Mouse (Mus musculus) hindbrain, postnatal 0 days (tissue): Measurements from ENCODE around the gene Cox7b. TPM values are rescaled to one million over a fixed set of nuclear protein-coding genes. Genes with fewer than 3 reads are reported as not detected.
A peak's percentile ranks its signal among the peaks of the same experiment; 100 is the strongest.

ENCODE experiments used
- ATAC-seq: fragments of 200-750 bp; cut with Nextera tagmentation; 2 replicates; pipeline ENCODE4 v1.8.0; 2017; ENCODE audit warnings: mild to moderate bottlenecking, moderate TSS enrichment, moderate library complexity
- DNase-seq: peaks from one replicate; pipeline ENCODE4 v3.0.0-alpha.2; 2015; ENCODE audit warnings: low spot score
- H3K27ac ChIP-seq: fragments of 300-500 bp; sonication (generic); 2 replicates; pipeline ENCODE4 v1.5.1; 2014; ENCODE audit warnings: mild to moderate bottlenecking
- H3K27me3 ChIP-seq: fragments of 300-500 bp; sonication (generic); 2 replicates; pipeline ENCODE4 v1.6.1; 2014; ENCODE audit warnings: low read length, mixed read lengths; ENCODE audit not compliant: insufficient read depth
- H3K36me3 ChIP-seq: fragments of 300-500 bp; sonication (generic); 2 replicates; pipeline ENCODE4 v1.6.1; 2014; ENCODE audit warnings: low read length, mixed read lengths; ENCODE audit not compliant: insufficient read depth
- H3K4me1 ChIP-seq: fragments of 300-500 bp; sonication (generic); 2 replicates; pipeline ENCODE4 v1.6.1; 2014; ENCODE audit warnings: antibody characterized with exemption, low read length, mixed read lengths; ENCODE audit not compliant: insufficient read depth
- H3K4me2 ChIP-seq: fragments of 300-500 bp; sonication (generic); 2 replicates; pipeline ENCODE4 v1.6.1; 2014; ENCODE audit warnings: low read depth, mild to moderate bottlenecking, low read length, moderate library complexity, mixed read lengths
- H3K4me3 ChIP-seq: fragments of 300-500 bp; sonication (generic); 2 replicates; pipeline ENCODE4 v1.5.1; 2014; ENCODE audit warnings: low read length
- H3K9ac ChIP-seq: fragments of 300-500 bp; sonication (generic); replicated peaks from 2 replicates; pipeline ENCODE4 v1.6.1; 2014; ENCODE audit warnings: mild to moderate bottlenecking, low read length, moderate library complexity, mixed read lengths
- H3K9me3 ChIP-seq: fragments of 300-500 bp; sonication (generic); 2 replicates; pipeline ENCODE4 v1.6.1; 2016; ENCODE audit warnings: low read length, mixed read lengths
- CTCF ChIP-seq: IDR thresholded peaks from 2 replicates; pipeline ENCODE4 v1.5.1; 2016; ENCODE audit warnings: antibody characterized with exemption, control low read depth, low read depth
- WGBS: fragments of 180-500 bp; shearing (Covaris S2); extraction: QIAGEN DNeasy Blood & Tissue Kit; methylation state at CpG from one replicate; pipeline ENCODE4 v1.1.7; 2014; 5-methylcytosine and 5-hydroxymethylcytosine counted together
- polyA plus RNA-seq: library from polyadenylated mRNA; unstranded; fragments of >200 nt; fragmentation: Nextera tagmentation; extraction: Ambion mirVana; gene quantifications from 2 replicates; pipeline ENCODE4 v1.2.1, GENCODE M21; 2015
- total RNA-seq: library from RNA; depleted of rRNA; stranded (reverse); fragments of >200 nt; gene quantifications from 2 replicates; pipeline ENCODE4 v1.2.3, GENCODE M21; 2014

Gene Cox7b
- total and polyA plus RNA-seq, 2 experiments from 2014 or later: 280 to 512 TPM

GRCm38 (mm10) chrX:106017102-106017501 lies 1.6 kb downstream of the Cox7b start:
- no peak for TF ChIP-seq CTCF
- H3K4me2 ChIP-seq: peak overlapping the region; percentile 56
- H3K4me3 ChIP-seq: peak overlapping the region; percentile 55; the same call in 1 of the 2 replicates
- H3K36me3 ChIP-seq: no peaks in the 10 kb centered on the region
- H3K27ac ChIP-seq: no peak overlapping the region
- H3K9ac ChIP-seq: no peak overlapping the region
- H3K27me3 ChIP-seq: no peaks in the 10 kb centered on the region
- DNase-seq: no peak
- no peaks in the 10 kb centered on the region for H3K9me3 ChIP-seq
- no peak for ATAC-seq
- H3K4me1 ChIP-seq: no peaks in the 10 kb centered on the region
- 84% methylated on average over 3 of the region's 3 CpGs for WGBS

GRCm38 (mm10) chrX:106017516-106017915 lies 2.0 kb downstream of the Cox7b start:
- peak overlapping the region; percentile 56; the same call in 1 of the 2 replicates for H3K4me2 ChIP-seq

GRCm38 (mm10) chrX:106026418-106027342 lies 11.2 kb downstream of the Cox7b start, which contains the start of gene Atp7a:
Atp7a (plus strand) TSS chrX:106027276.
- DNase-seq (peak; percentile 94), ATAC-seq (peak; percentile 98)
- Histone ChIP-seq H3K4me1 (no peaks in the 10 kb centered on the region), H3K4me3 (peak within 1 kb of the TSS; percentile 45), H3K27me3 (no peaks in the 10 kb centered on the region), H3K27ac (peak within 1 kb of the TSS; percentile 49; the same call in 1 of the 2 replicates), H3K9me3 (no peaks in the 10 kb centered on the region), H3K9ac (peak within 1 kb of the TSS; percentile 39), H3K4me2 (peak within 1 kb of the TSS; percentile 61), H3K36me3 (no peaks in the 10 kb centered on the region)
- peak; percentile 76 for TF ChIP-seq CTCF
- 19% methylated on average over 36 of the region's 36 CpGs for WGBS

More at GRCm38 (mm10) chrX:106017516-106017915, 2.0 kb downstream of the Cox7b start:
- Histone ChIP-seq H3K36me3 (no peaks in the 10 kb centered on the region), H3K9ac (no peak overlapping the region), H3K4me3 (no peak overlapping the region), H3K4me1 (no peaks in the 10 kb centered on the region), H3K27ac (no peak overlapping the region), H3K27me3 (no peaks in the 10 kb centered on the region), H3K9me3 (no peaks in the 10 kb centered on the region)
- TF ChIP-seq CTCF: no peak
- ATAC-seq: no peak
- no peak for DNase-seq
- WGBS: 91% methylated on average over 4 of the region's 4 CpGs

DNA sequence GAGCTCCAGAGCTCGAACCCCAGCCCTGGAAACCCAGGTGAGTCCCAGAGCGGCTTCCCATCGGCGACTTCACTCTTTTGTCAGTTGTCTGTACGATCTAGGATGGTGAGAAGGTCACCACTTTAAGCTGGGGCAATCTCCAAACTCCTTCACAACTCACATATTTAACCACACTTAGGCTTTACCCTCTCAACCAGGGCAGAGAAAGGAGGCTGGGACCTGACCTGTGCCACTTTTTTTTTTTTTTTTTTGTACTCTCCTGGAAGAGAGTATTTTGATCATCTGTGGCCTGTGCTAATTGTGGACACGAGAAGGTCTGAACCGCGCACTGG lies 11.8 kb downstream of the Cox7b start:
- H3K36me3 ChIP-seq: no peaks in the 10 kb centered on the region
- peak overlapping the region; percentile 39 for H3K9ac ChIP-seq
- TF ChIP-seq CTCF: no peak
- H3K4me1 ChIP-seq: no peaks in the 10 kb centered on the region
- no peaks in the 10 kb centered on the region for H3K9me3 ChIP-seq
- DNase-seq (no peak), ATAC-seq (no peak; the same call in 1 of the 2 replicates)
- H3K27ac ChIP-seq: peak overlapping the region; percentile 49; the same call in 1 of the 2 replicates
- 24% methylated on average over 8 of the region's 8 CpGs for whole genome bisulfite sequencing
- H3K4me2 ChIP-seq: peak overlapping the region; percentile 61
- H3K27me3 ChIP-seq: no peaks in the 10 kb centered on the region
- H3K4me3 ChIP-seq: peak overlapping the region; percentile 45

DNA sequence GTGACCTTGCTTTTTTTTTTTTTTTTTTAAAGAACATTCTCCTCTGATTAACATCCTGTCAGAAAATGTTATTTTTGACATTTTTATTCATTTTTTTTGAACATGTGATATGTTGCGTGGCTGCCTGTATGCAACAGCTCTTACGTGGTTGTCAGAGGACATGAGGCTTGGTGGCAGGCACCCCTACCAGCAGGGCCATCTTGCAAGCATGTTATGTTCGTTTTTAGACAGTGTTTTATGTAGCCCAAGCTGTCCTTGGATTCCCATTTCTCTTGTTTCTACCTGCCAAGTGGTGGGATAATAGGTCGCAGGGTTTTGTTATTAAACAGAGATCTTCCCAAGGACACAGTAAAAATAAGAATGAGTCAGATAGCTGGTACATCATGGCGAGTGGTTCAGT lies 14.7 kb downstream of the Cox7b start:
- Histone ChIP-seq H3K9ac (no peak overlapping the region), H3K36me3 (no peaks in the 10 kb centered on the region), H3K27ac (no peak overlapping the region), H3K4me3 (no peak overlapping the region), H3K4me1 (no peaks in the 10 kb centered on the region), H3K4me2 (no peak overlapping the region), H3K9me3 (no peaks in the 10 kb centered on the region), H3K27me3 (no peaks in the 10 kb centered on the region)
- 75% methylated on average over 5 of the region's 5 CpGs for WGBS
- no peak for DNase-seq
- TF ChIP-seq CTCF: no peak
- ATAC-seq: no peak

- no peak overlapping the region for H3K27ac ChIP-seq
- H3K4me1 ChIP-seq: no peaks in the 10 kb centered on the region
- H3K36me3 ChIP-seq: no peaks in the 10 kb centered on the region
- TF ChIP-seq CTCF: no peak
- DNase-seq: no peak
- H3K27me3 ChIP-seq: no peaks in the 10 kb centered on the region
- no peak overlapping the region for H3K4me2 ChIP-seq
- H3K4me3 ChIP-seq: no peak overlapping the region
- H3K9ac ChIP-seq: no peak overlapping the region
- ATAC-seq: no peak
- H3K9me3 ChIP-seq: no peaks in the 10 kb centered on the region
Measured at GRCm38 (mm10) chrX:106031124-106031523, 15.6 kb downstream of the Cox7b start.

GRCm38 (mm10) chrX:106035727-106036126 lies 20.2 kb downstream of the Cox7b start:
- Histone ChIP-seq H3K36me3 (no peaks in the 10 kb centered on the region), H3K4me2 (no peak overlapping the region), H3K4me3 (no peak overlapping the region), H3K27me3 (no peaks in the 10 kb centered on the region), H3K27ac (no peak overlapping the region), H3K9me3 (no peaks in the 10 kb centered on the region), H3K9ac (no peak overlapping the region), H3K4me1 (no peaks in the 10 kb centered on the region)
- no peak for TF ChIP-seq CTCF
- ATAC-seq (no peak), DNase-seq (no peak)
- 53% methylated on average over 2 of the region's 2 CpGs for WGBS
